Mouse (Mus musculus) cerebellum, postnatal 36 days (tissue): Measurements from ENCODE around the gene Snapc2.

Source experiments
- DNase-seq, 2 experiments: peaks; one replicate each; pipeline ENCODE4 v3.0.0; 2021 to 2022; ENCODE audit warnings: mixed read lengths in 2 of 2

The Snapc2 gene

GRCm38 (mm10) chr8:4269609-4270008, 16.7 kb downstream of the Snapc2 start:
- DNase-seq, result no peak

- DNase-seq, result peak; percentile 96 to 98
Measured at GRCm38 (mm10) chr8:4275275-4276110, 22.6 kb downstream of the Snapc2 start, which contains the start of gene Timm44. Gene Timm44, minus strand, starts transcription at chr8:4275913.

GRCm38 (mm10) chr8:4276111-4276465, 23.2 kb downstream of the Snapc2 start:
- no peak for DNase-seq

GRCm38 (mm10) chr8:4292738-4293137, 39.9 kb downstream of the Snapc2 start:
- no peak for DNase-seq

GRCm38 (mm10) chr8:4297822-4298221, 44.9 kb downstream of the Snapc2 start:
- DNase-seq, result no peak

- no peak for DNase-seq
Measured at GRCm38 (mm10) chr8:4304124-4304547, 51.3 kb downstream of the Snapc2 start.
